Mouse (Mus musculus) liver (tissue): ENCODE measurements around the gene Phgr1.

Source experiments
- DNase-seq: peaks from one replicate; pipeline ENCODE4 v3.0.0-alpha.2; 2020; ENCODE audit warnings: mixed read lengths

Phgr1 gene

GRCm38 (mm10) chr2:118824396-118824795, 51.8 kb downstream of the Phgr1 start:
- no peak for DNase-seq
